Mouse (Mus musculus) MEL-GATA-1-ER (cell line): Measurements from ENCODE around the gene Pde6h.

Experiments used
- DNase-seq: peaks from one replicate; pipeline ENCODE4 v3.0.0-alpha.2; 2012; ENCODE audit warnings: low read depth; ENCODE audit errors: extremely low read depth

Gene Pde6h

DNA sequence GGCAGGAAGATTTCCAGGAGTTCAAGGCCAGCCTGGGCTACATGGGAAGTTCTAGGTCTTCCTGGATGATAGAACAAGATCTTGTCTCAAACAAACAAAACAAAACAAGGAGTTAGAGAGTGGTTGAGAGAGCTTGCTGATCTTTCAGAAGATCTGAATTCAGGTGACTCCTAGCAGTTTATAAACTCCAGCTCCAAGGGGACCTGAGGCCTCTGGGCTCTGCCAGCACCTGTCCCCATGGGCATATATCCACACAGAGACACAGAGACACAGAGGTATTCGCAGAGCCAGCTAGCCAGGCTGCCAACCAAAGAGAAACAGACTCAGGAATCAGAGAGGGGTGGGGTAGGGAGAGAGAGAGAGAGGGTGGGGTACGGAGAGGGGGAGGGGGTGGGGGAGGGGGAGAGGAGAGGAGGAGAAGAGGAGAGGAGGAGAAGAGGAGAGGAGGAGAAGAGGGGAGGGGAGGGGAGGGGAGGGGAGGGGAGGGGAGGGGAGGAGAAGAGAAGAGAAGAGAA lies 10.8 kb upstream of the Pde6h start:
- no peak for DNase-seq

DNA sequence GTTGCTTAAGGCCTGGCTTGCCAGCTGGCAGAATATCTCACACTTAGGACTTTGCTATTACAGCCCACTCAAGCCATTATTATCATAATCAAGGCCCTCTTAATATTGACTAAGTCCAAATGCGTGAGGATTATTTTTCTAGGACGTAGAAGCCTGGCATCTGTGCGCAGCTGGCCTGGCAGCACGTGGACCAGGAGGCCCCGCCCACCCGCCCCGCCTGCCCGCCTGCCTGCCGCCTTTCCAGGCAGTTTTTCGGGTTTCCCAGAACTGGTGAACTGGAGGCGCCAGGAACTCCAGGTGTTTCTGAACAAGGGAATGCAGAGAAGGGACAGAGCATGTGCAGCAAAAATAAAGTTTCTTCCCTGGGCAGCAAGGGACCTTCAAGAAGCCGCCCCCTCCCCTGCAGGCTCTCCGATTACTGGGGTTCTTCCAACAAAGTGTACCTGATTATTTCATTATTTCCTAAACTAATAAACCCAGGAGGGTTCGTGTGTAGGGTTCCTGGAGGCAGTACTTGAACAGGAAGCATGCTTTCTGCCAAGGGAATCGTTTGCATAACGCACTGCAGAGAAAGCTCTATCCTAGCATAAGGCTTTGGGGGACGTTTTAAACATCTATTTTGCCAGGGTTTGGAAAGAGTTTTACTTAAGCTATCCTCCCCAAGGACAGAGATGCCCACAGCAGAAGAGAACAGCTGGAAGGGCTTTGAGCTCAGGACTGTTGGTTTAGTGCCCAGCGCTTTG lies 10.1 kb upstream of the Pde6h start:
- no peak for DNase-seq

DNA sequence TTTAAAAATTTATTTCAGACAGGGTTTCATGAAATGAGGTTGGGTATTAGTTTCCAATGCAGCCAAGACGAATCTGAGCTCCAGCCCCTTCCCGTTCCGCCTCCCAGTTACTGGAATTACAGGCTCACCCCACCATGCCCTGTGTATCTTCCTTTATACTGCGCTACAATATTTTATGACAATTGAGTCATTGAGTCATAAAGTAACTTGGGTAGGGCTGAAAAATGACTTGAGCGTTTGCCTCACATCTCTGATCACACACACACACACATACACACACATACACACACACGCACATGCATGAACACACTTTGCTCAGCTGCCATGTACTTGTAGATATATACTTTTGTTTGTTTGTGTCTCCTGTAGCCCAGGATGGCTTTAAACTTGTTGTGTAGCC lies 9.4 kb upstream of the Pde6h start:
- no peak for DNase-seq

DNA sequence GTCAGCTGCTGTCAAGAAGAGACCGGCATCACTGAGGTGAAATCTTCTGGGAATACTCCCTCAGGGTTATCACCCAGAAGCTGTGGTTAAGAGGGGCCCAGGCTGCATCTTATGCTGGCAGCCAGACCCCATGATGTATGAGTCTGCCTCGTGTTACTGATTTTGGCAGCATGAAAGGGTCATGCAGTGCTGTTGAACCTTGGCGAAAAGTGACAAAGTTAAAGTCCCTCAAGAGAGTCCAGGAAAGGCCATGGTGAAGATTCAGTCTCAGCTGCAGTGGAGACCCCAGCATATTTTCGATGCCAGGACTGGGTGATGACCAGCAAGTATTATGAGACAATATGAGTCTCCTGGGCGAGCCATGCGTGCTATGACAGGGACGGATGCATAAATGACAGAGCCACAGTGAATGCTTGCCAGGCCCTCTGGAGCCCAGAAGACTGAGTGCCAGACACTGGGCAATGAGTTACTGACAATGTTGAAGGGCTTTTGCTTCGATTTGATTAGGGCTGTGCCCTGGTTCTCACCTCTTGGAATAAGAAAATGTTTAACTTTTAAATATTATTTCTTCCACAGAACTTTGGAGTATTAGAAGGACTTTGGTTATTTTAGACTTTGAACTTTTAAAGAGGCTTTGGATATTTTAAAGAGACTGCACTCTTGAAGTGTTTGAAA lies 7.8 kb upstream of the Pde6h start:
- DNase-seq = no peak

DNA sequence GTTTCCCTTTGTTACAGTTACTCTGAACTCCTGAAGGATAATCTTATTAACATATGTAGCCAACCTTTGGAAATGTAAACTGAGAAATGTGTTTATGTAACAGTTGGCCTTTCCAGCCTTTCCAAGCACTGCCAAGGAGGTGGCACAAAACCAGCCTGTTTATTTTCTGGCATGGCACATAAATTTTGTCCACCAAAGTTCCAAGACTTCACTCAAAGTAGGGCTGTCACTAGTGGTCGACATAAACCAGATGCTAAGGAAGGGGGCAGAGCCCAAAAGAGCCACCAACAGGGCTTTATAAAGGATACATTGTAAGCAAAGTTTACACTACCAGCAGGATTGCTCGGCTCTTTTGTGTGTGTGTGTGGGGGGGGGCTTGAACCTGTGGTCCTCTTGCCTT lies 5.7 kb upstream of the Pde6h start:
- no peak for DNase-seq

DNA sequence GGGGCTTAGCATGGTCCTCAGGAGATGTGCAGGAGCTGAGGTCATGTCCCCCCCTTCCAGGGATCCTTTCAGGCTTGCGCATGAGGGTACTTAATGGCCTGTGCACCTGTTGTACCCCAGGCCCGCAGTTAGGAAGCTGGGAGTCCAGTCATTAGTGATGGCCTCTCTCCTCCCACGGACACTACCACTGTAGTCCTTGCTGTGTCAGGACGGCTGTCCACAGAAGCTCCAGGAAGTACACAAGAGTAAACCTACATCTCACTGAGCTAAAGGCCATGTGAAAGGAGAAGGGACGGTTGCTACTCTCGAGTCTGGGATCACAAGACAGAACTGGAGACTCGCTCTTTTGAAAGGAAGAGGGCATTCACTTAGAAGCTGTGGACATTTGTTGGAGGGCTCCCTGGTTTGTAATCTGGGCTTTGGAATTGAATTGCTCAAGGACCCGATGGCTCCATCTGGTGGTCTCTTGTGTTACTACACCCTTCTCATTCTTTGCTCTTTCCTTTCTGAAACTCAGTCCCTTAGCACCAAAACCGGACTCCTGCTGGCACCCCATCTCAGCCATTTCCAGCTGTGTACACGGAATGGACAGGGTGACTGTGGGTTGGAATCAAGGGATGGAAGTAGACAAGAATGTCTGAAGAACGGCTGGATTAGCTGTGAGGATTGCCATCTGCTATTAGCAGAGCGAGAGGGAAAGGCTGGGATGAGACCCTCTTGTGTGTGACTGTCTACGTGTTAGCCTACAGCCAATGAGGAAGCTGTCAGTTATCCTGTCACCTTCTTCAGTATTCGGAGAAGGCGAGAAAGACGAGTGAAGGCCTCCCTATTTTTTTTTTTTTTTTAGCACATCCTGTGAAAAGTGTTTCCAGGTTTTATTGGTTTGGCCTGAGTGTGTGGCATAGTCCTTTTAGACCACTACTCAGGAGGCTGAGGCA lies 3.0 kb upstream of the Pde6h start:
- DNase-seq = no peak

DNA sequence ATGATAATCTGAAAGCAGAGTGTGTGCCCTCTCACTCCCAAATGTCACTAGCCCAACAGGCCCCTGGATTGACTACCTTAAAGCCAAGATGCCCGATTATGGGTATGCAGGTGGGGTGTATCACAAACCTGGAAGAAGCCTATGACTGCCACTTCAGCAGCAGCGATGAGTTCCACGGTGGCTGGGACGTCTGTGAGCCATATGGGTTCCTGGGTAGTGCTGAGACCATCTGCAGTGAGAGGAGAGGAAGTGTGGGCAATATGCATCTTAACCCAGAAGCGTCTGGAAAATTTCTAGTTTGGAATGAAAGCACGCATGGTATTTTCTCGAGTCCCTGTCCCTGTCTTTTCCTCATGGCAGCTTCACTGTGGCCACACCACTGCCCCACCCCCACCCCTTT lies 2.0 kb upstream of the Pde6h start:
- no peak for DNase-seq

DNA sequence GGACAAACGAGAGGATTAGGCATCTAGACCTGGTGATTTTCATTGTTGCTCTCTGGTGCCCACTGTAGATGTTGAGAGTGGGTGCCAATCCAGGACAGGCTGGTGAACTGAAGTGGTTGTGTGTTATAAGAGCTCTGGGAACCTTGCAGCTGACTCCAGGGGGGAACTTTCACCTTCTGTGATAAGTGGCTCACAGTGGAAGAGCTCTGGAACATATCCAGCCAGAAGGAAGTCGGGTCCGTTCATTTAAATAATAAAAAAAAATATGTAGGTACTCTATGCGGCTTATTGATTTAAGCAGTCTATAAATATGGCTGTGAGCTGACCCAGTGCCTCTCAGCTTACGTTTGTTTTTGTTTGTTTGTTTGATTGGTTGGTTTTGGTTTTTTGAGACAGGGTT lies 1.6 kb upstream of the Pde6h start, which contains the start of gene Erp27:
Gene Erp27, minus strand, starts transcription at position 101 of the 400 bp plus-strand sequence.
- DNase-seq = no peak

DNA sequence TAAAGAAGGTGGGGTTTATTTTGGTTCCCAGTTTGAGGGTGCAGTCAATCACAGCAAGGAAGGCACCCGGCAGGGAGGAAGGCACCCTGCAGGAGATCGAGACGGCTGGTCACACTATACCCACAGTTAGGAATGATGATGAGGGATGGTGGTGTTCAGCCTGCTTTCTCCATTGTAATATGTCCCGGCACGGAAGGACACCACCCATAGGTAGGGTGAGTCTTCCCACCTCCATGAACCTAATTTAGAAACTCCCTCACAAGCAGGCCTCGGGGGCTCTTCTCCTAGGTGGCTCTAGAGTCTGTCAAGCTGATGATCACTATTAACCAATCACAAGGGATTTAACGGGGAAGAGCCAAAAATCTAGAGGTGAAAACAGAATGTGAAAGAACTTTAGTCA lies 761 bp upstream of the Pde6h start:
- no peak for DNase-seq

DNA sequence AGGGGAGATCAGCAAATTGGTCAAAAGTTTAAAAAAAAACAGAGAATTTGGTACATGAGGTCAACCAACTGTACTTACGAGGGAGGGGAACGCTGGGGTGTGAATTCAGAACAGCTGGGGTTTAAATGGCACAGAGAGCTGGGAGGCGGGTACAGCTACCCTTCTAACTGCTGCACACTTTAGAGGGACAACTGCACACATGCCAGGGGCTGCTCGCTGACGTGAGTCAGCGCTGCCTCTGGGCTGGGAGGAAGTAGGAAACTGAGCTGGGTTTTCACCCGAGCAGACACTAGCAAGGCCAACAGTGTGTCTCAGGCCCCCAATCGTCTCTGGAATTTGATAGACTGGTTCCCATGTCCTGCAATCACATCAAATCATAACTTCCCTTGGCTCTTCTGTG lies 1.4 kb downstream of the Pde6h start:
- no peak for DNase-seq

DNA sequence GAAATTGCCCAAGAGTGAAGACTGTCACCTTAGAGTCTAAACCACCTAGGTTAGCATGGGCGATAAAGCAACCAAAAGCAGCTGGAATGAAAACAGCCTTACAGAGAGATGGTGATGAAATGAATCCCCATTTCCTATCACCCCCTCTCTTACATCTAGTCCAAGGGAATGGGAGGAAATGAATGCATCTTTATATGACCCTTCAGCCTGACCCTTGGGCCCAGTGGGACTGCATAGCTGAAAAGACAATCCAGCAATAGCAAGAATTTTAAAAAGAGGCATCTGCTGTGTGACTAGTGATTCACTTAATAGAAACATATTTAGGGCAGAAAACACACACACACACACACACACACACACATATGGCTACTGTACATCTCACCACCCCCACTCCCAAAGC lies 4.0 kb downstream of the Pde6h start:
- DNase-seq = no peak

DNA sequence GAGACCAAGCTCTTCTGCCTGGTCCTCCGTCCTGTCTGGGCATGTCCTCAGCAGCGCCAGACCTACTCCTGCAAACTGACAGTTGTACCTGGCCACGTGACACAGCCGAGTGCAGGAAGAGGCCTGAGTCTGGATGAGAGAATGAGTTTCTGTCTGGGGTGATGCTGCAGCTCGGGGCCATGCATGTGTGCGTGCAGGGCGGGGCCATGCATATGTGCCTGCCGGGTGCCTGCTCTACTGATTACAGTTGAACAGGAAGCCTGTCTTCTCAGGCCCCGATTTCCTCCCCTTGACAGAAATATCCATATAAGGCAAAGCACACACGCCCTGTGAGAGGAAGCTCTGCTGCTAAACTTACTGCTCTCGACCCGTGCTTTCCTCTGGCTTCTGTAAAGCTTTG lies 7.0 kb downstream of the Pde6h start:
- peak; percentile 89 for DNase-seq

DNA sequence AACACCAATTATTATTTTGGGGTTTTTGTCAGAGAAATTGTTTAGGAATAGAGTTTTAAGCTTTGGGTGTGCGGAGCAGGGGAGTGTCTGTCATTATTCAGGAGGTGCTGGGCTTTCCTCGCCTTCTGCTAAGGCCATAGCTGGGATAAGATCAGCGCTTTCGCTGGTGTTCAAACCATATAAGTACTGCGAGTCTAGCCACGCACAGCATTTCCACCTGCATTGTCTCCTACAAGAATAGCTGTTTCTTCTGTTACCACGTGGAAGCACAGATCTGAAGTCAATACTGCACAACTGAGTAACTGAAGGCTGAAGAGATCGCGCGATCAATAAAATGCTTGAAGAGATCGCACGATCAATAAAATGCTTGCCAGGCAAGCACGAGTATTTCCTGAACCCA lies 7.6 kb downstream of the Pde6h start:
- DNase-seq = no peak

DNA sequence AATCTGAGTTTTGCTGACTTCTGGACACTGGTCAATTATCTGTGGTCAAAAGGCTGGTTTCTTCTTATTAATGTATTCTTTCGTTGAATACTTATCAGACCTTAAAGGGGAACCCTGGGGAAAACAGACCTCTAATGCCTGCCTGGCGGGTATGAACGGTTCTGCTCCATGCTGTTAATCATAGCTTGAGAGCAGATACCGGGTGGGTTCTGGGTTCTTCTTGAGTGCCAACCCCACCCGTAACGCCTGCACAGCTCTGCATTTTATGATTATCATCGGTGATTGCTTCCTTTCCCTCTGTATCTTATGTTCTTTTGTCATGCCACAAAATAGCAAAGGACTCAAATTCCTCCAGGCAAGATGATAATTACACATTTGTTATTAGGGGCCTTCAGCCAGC lies 10.4 kb downstream of the Pde6h start:
- no peak for DNase-seq

DNA sequence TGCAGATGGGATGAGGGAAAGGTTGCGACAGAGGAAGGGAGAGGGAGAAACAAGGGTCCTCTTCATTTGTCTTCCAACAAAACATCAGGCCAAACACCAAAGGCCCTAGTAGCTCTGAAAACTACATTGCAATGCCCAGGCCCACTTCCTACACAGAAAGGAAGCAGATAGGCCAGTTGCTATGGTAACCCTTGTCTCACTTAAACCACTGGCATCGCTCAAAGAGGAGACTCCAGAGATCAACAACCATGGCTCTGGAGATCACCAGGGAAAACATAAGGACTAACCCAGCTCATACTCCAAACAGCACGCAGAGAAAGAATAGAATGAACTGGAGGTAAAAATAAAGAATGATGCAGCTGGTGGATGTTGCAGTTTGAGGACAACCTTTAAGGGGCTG lies 11.6 kb downstream of the Pde6h start:
- DNase-seq = peak; percentile 46

DNA sequence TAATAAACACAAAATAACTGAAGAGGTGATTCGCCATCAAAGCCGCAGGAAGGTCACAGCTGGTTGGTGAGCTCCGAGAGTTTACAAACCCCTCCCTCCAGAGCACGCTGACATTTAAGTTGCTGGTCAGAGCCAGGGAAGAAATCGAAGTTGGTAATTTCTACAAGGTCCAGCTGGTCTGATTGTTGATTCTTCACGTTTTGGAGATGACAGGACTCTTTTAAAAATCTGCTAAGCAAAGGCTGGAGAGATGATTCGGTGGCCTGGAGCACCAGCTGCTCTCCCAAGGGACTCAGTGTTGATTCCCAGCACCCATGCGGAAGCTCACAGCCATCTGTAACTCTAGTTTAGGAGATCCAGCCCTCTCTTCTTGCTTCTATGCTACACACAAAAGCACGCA lies 12.7 kb downstream of the Pde6h start:
- no peak for DNase-seq

DNA sequence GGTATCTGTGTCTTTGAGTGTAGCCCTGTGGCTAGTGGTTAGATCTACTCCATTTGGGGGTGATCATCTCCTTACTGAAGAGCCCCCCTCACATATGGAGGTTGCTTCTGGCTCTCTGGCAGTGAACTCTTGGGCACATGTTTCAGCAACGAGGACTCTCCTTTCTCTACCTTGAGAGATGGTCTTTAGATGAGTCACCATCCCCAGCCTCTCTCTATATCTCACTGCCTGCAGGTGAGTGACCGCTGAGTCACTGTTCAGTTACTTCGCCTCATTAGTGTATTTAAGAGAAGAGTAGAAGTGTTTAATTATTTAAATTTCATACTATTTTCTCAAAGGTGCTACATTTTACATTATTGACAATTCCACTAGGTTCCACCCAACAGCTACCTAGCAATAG lies 13.5 kb downstream of the Pde6h start:
- no peak for DNase-seq

DNA sequence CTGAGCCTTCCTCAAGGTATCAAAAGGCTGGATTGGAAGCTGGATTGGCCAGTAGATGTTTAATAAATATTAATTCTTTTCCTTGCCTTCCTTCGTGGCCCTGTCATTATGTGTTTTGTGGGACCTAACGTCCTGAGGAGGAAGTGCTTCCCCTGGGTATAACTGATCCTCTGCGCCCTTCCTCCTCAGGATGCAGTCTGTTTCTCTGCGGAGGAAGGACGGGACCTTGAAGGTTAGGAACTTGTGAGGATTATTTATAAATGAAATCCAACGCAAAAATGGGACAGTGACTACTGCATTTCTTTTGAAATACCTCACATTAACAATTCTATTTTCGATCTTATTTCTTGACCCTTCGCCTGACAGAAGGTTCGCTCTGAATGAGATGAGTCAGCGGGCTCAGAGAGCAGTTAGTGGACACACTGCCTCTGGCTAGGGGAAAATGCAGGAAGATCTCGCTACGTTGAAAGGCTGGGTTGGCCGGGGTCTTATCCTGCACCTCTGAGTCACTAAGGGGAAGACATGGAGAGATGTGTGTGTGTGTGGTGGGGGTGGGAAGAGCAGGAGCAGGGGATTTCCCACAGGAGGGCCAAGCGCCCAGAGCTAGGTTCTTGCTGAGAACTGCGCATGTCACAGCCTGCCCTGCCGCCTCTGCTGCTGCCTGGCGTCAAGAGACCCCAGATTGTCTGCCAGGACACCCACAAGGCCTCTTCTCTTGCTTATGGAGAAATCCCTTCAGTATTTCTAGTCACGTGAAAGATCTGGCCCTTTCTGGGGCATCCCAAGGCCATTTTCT lies 14.9 kb downstream of the Pde6h start:
- DNase-seq = peak; percentile 37

DNA sequence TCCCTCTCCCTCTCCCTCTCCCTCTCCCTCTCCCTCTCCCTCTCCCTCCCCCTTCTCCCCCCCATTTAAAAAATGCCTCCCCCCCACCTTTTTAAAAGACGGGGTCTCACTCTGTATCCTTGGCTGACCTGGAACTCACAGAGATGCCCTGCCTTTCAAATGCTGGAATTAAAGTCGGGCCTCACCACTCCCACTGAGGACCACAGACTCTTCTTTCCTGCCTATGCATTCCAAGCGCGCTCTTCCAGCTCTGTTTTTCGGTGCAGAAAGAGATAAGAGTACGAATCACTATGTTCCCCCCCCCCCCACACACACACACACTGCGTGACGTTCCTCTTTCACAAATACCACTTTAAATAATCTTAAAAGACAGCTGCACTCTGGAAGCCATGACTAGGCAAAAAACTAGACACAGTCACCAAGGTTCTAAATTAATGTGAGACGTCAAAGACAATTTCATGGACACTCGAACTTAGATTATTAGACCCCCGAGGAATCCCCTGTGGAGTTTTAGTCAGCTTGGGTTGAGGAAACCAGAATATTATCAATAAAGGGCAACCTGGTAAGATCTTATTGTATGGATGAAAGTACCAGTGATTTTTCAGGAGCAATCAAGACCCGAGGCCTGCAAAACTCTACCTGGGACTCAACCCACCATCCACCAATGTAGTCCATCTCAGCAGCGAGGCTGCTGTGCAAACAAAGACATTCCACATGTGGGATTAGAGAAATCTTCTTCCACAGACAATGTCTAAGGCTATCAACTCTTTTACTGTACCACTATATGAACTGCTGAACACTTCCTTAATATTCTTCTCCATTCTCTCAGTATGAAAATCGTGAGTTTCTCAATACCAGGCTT lies 15.9 kb downstream of the Pde6h start:
- peak; percentile 72 for DNase-seq
